Mouse (Mus musculus): ENCODE measurements around the gene Agk. TPM values are rescaled to one million over a fixed set of nuclear protein-coding genes. Genes with fewer than 3 reads are reported as not detected.
A peak's percentile ranks its signal among the peaks of the same experiment; 100 is the strongest.

The Agk gene
- total and polyA plus RNA-seq, 2 experiments from 2014 or later = 13.4 to 30.0 TPM

DNA sequence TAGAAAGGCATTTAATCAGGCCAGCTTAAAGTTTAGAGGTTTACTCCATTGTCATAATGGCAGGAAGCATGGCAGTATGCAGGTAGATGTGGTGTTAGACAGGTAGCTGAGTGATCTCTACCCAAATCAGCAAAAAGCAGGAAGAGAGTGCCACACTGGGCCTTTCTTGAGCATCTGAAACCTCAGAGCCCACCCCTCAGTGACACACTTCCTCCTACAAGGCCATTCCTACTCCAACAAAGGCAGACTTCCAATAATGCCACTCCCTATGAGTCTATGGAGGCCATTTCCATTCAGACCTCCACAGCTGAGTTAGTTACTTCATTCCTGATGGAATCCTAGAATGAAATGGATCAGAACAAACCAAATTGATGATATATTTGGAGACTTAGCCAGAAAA, 25.9 kb downstream of the Agk start:
- Histone ChIP-seq H3K4me1 (ENCODE audit: control insufficient read depth, insufficient read depth) (no peaks in the 10 kb centered on the region), H3K4me3 (ENCODE audit: low read depth, low read length) (no peak overlapping the region), H3K27ac (ENCODE audit: low read depth) (no peak overlapping the region), H3K27me3 (ENCODE audit: control insufficient read depth, insufficient read depth, low read length) (no peaks in the 10 kb centered on the region), H3K9me3 (replicated peaks; ENCODE audit: control insufficient read depth, low read length) (no peaks in the 10 kb centered on the region), H3K4me2 (ENCODE audit: low read depth, low read length) (no peak overlapping the region), H3K9ac (replicated peaks; ENCODE audit: low read depth, low read length) (no peak overlapping the region), H3K36me3 (replicated peaks; ENCODE audit: control insufficient read depth, insufficient read depth, low read length) (peaks cover 15% of the 10 kb centered on the region)
- DNase-seq (ENCODE audit: low spot score) = no peak
- no peak for TF ChIP-seq EP300 (IDR thresholded peaks at IDR 0.05; ENCODE audit: low read depth)
- TF ChIP-seq CTCF (IDR thresholded peaks at IDR 0.05; ENCODE audit: low read depth) = no peak
- ATAC-seq (ENCODE audit: insufficient read depth, low read depth) = no peak

DNA sequence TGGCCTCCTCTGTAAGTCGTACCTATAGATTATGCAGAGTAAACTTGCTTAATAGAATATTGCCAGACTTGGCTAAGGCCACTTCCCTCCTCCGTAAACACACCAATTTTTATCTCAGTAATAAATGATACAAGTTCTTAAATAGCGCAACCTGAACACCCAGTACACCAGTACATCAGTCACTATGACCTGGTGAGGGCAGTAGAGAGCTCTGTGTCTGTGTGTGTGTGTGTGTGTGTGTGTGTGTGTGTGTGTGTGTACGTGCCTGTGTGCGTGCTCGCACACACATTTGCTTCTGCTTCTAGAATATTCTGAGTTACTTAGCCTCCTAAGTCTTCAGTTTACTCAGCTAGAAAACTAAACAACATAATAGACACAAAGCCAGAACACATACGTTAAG, 28.4 kb downstream of the Agk start:
- Histone ChIP-seq H3K36me3 (replicated peaks; ENCODE audit: control insufficient read depth, insufficient read depth, low read length) (peaks cover 14% of the 10 kb centered on the region), H3K9me3 (replicated peaks; ENCODE audit: control insufficient read depth, low read length) (no peaks in the 10 kb centered on the region), H3K4me3 (ENCODE audit: low read depth, low read length) (no peak overlapping the region), H3K27ac (ENCODE audit: low read depth) (no peak overlapping the region), H3K4me2 (ENCODE audit: low read depth, low read length) (no peak overlapping the region), H3K27me3 (ENCODE audit: control insufficient read depth, insufficient read depth, low read length) (no peaks in the 10 kb centered on the region), H3K9ac (replicated peaks; ENCODE audit: low read depth, low read length) (no peak overlapping the region), H3K4me1 (ENCODE audit: control insufficient read depth, insufficient read depth) (no peaks in the 10 kb centered on the region)
- ATAC-seq (ENCODE audit: insufficient read depth, low read depth) (no peak), DNase-seq (ENCODE audit: low spot score) (no peak)
- WGBS = 93% methylated on average over 7 of the region's 7 CpGs
- TF ChIP-seq CTCF (IDR thresholded peaks at IDR 0.05; ENCODE audit: low read depth) (peak; percentile 29; the same call in 1 of the 2 replicates), EP300 (IDR thresholded peaks at IDR 0.05; ENCODE audit: low read depth) (no peak)

DNA sequence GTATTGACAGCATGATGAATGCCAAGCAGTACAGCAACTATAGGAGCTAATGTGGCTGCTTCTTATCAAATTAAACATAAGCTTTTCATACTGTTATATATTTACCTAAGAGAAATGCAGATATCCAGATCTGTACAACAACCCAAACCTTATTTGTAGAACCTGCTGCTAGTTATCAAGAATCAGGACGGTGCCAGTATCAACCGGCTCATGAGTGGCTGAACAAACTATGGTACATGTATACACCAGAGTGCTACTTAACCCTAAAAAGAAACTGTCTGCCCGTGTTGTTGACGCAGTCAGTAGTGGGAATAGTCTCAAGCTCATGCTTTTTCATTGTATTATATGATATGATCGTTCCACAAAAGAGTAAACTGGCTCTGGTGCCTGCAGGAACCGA, 46.1 kb downstream of the Agk start:
- Histone ChIP-seq H3K36me3 (replicated peaks; ENCODE audit: control insufficient read depth, insufficient read depth, low read length) (peaks cover 16% of the 10 kb centered on the region; the same call in 1 of the 2 replicates), H3K27me3 (ENCODE audit: control insufficient read depth, insufficient read depth, low read length) (no peaks in the 10 kb centered on the region), H3K27ac (ENCODE audit: low read depth) (no peak overlapping the region), H3K4me2 (ENCODE audit: low read depth, low read length) (no peak overlapping the region), H3K9me3 (replicated peaks; ENCODE audit: control insufficient read depth, low read length) (no peaks in the 10 kb centered on the region), H3K4me3 (ENCODE audit: low read depth, low read length) (no peak overlapping the region), H3K9ac (replicated peaks; ENCODE audit: low read depth, low read length) (no peak overlapping the region), H3K4me1 (ENCODE audit: control insufficient read depth, insufficient read depth) (no peaks in the 10 kb centered on the region)
- TF ChIP-seq CTCF (IDR thresholded peaks at IDR 0.05; ENCODE audit: low read depth) = no peak
- TF ChIP-seq EP300 (IDR thresholded peaks at IDR 0.05; ENCODE audit: low read depth) = no peak
- ATAC-seq (ENCODE audit: insufficient read depth, low read depth) (no peak), DNase-seq (ENCODE audit: low spot score) (no peak)
- WGBS = 87% methylated on average over 6 of the region's 6 CpGs

DNA sequence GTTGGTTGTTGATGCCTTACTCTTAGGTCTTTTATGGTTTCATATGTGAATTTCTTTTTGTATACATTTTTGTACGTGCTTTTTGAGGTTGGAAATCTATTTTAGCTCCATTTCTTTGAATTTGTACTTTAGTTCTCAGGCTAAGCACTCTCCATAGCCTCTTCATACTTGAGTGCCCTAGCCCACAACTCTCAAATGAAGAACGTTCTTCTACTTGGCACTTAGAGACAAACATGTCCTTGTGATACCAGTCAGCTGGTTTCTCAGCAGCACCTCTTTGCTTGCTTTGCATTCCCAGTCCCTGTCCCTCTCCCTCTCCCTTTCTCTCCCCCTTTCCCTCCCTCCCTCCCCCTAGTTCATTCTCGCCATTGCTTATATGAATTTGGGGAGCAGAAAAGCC, 55.2 kb downstream of the Agk start:
- Histone ChIP-seq H3K36me3 (replicated peaks; ENCODE audit: control insufficient read depth, insufficient read depth, low read length) (0 out of 2 replicates have a peak, but pooled peaks cover 14% of the 10 kb centered on the region), H3K4me1 (ENCODE audit: control insufficient read depth, insufficient read depth) (no peaks in the 10 kb centered on the region), H3K9me3 (replicated peaks; ENCODE audit: control insufficient read depth, low read length) (no peaks in the 10 kb centered on the region), H3K9ac (replicated peaks; ENCODE audit: low read depth, low read length) (no peak overlapping the region), H3K4me3 (ENCODE audit: low read depth, low read length) (no peak overlapping the region), H3K4me2 (ENCODE audit: low read depth, low read length) (no peak overlapping the region), H3K27ac (ENCODE audit: low read depth) (no peak overlapping the region), H3K27me3 (ENCODE audit: control insufficient read depth, insufficient read depth, low read length) (no peaks in the 10 kb centered on the region)
- WGBS = 82% methylated on average over 3 of the region's 3 CpGs
- no peak for TF ChIP-seq CTCF (IDR thresholded peaks at IDR 0.05; ENCODE audit: low read depth)
- TF ChIP-seq EP300 (IDR thresholded peaks at IDR 0.05; ENCODE audit: low read depth) = no peak
- DNase-seq (ENCODE audit: low spot score) (no peak), ATAC-seq (ENCODE audit: insufficient read depth, low read depth) (no peak)

DNA sequence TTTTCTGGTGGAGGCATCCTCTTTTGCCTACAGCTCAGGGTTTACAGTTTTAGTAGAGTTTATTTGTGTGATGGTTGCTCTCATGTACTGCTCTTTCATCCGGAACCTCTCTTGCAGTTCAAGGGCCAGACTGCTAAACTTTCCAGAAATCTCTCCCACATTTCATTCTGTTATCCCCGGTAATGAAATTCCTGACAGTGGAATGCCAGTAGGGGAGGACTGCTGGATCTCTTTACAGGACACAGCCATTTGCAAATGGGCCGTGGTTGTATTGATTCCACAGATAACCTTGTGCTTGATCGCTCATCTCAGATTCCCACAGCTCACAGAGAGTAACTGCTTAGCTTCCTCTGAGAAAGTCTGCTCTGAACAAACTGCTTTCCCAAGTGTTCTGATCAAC, 56.9 kb downstream of the Agk start:
- Histone ChIP-seq H3K27ac (ENCODE audit: low read depth) (no peak overlapping the region), H3K27me3 (ENCODE audit: control insufficient read depth, insufficient read depth, low read length) (no peaks in the 10 kb centered on the region), H3K4me2 (ENCODE audit: low read depth, low read length) (no peak overlapping the region), H3K36me3 (replicated peaks; ENCODE audit: control insufficient read depth, insufficient read depth, low read length) (0 out of 2 replicates have a peak, but pooled peaks cover 8% of the 10 kb centered on the region), H3K9me3 (replicated peaks; ENCODE audit: control insufficient read depth, low read length) (no peaks in the 10 kb centered on the region), H3K4me1 (ENCODE audit: control insufficient read depth, insufficient read depth) (no peaks in the 10 kb centered on the region), H3K9ac (replicated peaks; ENCODE audit: low read depth, low read length) (no peak overlapping the region), H3K4me3 (ENCODE audit: low read depth, low read length) (no peak overlapping the region)
- 73% methylated on average over 4 of the region's 4 CpGs for WGBS
- TF ChIP-seq EP300 (IDR thresholded peaks at IDR 0.05; ENCODE audit: low read depth) = no peak
- no peak for DNase-seq (ENCODE audit: low spot score)
- no peak for ATAC-seq (ENCODE audit: insufficient read depth, low read depth)

DNA sequence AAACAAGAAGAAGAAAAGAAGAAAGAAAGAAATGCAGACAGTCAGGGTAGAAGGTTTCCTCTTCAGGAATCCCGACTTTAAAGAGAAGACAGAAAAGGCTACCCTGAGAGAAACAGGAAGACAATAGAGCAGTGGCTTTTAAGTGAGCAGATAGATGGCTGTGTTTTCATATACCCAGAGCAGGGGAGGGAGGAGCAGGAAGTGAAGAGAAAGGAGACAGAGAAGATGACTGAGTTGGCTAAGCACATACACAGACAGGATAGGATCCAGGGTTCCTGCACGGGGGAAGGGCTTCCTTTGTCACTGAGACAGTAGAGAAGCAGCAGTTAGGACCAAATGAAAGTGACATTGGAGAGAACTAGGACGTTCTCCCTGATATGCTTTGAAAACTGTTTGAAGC, 60.7 kb downstream of the Agk start:
- H3K27ac ChIP-seq (ENCODE audit: low read depth) = no peak overlapping the region
- no peaks in the 10 kb centered on the region for H3K27me3 ChIP-seq (ENCODE audit: control insufficient read depth, insufficient read depth, low read length)
- DNase-seq (ENCODE audit: low spot score) = no peak
- H3K36me3 ChIP-seq (replicated peaks; ENCODE audit: control insufficient read depth, insufficient read depth, low read length) = 0 out of 2 replicates have a peak, but pooled peaks cover 4% of the 10 kb centered on the region
- TF ChIP-seq EP300 (IDR thresholded peaks at IDR 0.05; ENCODE audit: low read depth) = no peak
- TF ChIP-seq CTCF (IDR thresholded peaks at IDR 0.05; ENCODE audit: low read depth) = no peak
- no peaks in the 10 kb centered on the region for H3K9me3 ChIP-seq (replicated peaks; ENCODE audit: control insufficient read depth, low read length)
- H3K4me3 ChIP-seq (ENCODE audit: low read depth, low read length) = no peak overlapping the region
- ATAC-seq (ENCODE audit: insufficient read depth, low read depth) = no peak
- no peak overlapping the region for H3K9ac ChIP-seq (replicated peaks; ENCODE audit: low read depth, low read length)
- WGBS = 50% methylated on average over 3 of the region's 3 CpGs
- no peaks in the 10 kb centered on the region for H3K4me1 ChIP-seq (ENCODE audit: control insufficient read depth, insufficient read depth)
- no peak overlapping the region for H3K4me2 ChIP-seq (ENCODE audit: low read depth, low read length)
